Mouse (Mus musculus) granulocyte monocyte progenitor cell, adult 5-6 weeks (primary cell): ENCODE data around the gene Bcl2l1. TPM values are rescaled to one million over a fixed set of nuclear protein-coding genes. Genes with fewer than 3 reads are reported as not detected.

Experiments used
- ATAC-seq: replicated peaks from 2 replicates; pipeline ENCODE4 v1.8.0; 2016; ENCODE audit warnings: mild to moderate bottlenecking, moderate TSS enrichment, inconsistent platforms; ENCODE audit not compliant: poor library complexity, severe bottlenecking
- total RNA-seq, 2 experiments: library from RNA; stranded (forward) in 1 of 2; stranded (reverse) in 1 of 2; fragments of 200-712, 200-1000 nt in 1 of 2; fragments of >200 nt in 1 of 2; fragmentation: Nextera tagmentation in 1 of 2; gene quantifications; 2 replicates each; pipeline ENCODE4 v1.2.3; 2014 to 2017

Bcl2l1 gene
- total RNA-seq (2014; fragmentation: Nextera tagmentation) = 13.2 and 27.8 TPM in 2 replicates
- 10.3 and 25.2 TPM in 2 replicates for total RNA-seq (2017)

- peak; percentile 88 for ATAC-seq
These were observed at the start of gene Bcl2l1 for GRCm38 (mm10) chr2:152831019-152831878. TSS of gene Bcl2l1 (minus strand) at chr2:152831728.

GRCm38 (mm10) chr2:152880898-152881297 is 49.4 kb upstream of the Bcl2l1 start:
- ATAC-seq = peak; percentile 88

GRCm38 (mm10) chr2:152878239-152878638 is 46.7 kb upstream of the Bcl2l1 start:
- no peak for ATAC-seq

GRCm38 (mm10) chr2:152863346-152863745 is 31.8 kb upstream of the Bcl2l1 start:
- no peak for ATAC-seq

DNA sequence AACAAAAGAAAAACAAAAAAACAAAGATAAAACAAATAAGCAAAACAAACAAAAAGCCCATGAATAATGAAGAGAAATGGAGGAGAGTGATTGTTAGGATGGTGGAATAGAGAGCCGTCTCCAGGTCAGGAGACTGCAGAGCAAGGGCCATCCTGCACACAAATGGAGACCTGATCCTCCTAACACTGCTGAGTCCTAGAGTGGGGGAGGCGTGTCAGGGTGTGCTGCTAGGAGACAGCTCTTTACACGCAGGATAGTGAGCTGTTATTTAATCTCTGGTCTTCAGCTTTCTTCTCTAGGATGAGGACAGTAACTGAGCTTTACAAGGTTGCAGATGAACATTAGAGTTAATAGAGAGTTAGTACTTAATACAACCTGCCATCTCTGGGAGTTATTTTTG is 31.1 kb upstream of the Bcl2l1 start:
- no peak for ATAC-seq

- ATAC-seq = no peak
These were observed 30.4 kb upstream of the Bcl2l1 start for GRCm38 (mm10) chr2:152861891-152862290.

DNA sequence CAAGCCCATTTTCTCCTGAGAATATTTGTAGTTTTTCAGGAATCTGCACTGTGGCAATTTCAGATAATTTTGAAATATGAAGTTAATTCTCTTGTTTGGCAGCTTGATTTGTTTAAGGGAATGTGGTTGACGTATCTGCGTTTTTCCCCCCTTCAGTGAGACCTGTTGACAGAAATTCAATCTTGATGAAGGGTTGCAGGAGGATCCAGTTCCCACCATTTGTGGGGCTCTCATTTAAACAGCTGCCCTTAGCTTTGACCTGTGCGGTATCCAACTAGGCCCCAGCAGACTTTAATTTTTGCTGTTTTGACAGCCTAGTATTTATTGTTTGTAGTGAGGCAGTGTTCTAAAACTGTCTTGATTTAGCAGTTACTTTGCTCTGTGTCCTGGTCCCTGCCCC is 28.0 kb upstream of the Bcl2l1 start:
- no peak for ATAC-seq

DNA sequence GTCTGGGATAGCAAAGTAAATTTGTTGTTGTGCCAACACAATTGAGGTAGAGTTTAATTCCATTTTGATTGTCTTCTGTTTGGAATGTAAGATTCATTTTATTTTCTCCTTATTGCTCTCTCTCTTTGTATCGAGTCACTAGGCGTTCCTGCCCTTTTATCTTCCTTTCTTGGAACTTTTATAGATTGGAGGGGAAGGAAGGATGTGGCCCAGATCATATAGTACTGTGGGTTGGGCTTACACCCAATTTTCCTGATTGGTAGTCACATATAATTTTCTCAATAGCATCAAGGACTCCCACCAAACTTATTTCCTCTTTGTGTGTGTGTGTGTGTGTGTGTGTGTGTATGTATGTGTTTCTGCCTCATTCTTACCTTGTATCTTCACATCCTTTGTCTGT is 16.9 kb upstream of the Bcl2l1 start:
- 0 out of 2 replicates have a peak, but pooled peaks have one; percentile 11 for ATAC-seq

DNA sequence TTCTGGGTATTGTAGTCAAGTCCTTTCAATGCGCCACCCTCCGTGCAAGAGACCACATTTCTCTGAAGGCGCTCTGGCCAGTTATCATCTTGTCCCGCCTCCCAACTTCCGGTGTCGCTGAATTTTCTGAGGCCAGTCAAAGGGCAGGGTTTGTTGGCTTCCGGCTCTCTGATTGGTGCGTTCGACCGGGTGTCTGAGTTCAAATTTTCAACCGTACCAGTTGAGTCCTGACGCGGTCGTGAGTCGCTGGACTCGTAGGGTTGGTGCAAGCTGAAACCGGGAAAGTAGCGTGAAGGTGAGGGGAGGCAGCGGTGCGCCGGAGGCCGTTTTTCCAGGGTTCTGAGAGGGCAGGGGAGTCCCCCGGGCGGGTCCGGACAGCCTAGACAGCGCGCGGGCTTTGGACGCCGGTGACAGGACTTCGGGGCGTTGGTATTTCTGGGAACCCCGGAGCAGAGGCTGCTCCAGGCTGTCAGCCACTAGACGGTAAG is 16.3 kb upstream of the Bcl2l1 start, which contains the start of gene Tpx2:
TSS of gene Tpx2 (plus strand) at position 150 of the 488 bp plus-strand sequence.
- peak; percentile 99 for ATAC-seq

DNA sequence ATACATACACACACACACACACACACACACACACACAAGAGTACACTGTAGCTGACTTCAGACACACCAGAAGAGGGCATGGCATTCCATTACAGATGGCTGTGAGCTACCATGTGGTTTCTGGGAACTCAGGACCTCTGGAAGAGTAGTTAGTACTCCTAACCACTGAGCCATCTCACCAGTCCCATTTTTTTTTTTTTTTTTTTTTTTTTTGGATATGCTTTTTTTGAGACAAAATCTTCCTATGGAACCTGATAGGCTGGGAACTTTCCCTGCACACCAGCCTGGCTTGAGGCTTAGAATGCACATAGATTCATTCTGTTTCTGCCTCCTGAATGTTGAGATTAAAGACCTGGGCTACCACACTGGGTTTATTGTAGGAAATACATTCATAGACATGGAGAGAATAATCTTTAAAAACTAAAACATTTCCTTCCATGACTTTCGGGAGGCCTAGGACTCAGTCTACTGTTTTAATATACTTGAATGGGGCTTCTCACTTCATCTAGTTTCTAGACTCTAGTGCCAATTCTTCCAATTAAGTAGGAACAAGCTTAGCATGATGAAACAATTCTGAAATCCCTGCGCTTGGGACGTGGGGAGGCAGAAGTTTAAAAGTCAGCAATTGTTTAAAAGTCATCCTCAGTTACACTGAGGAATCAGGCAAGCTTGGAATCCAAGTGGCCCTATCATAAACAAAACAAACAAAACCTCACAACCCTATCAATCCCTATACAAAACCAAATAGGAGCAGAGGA is 15.7 kb upstream of the Bcl2l1 start:
- ATAC-seq = no peak

- ATAC-seq = 0 out of 2 replicates have a peak, but pooled peaks have one; percentile 30
These were observed 11.2 kb upstream of the Bcl2l1 start for GRCm38 (mm10) chr2:152842741-152843140.

GRCm38 (mm10) chr2:152839256-152839655 is 7.7 kb upstream of the Bcl2l1 start:
- no peak for ATAC-seq

DNA sequence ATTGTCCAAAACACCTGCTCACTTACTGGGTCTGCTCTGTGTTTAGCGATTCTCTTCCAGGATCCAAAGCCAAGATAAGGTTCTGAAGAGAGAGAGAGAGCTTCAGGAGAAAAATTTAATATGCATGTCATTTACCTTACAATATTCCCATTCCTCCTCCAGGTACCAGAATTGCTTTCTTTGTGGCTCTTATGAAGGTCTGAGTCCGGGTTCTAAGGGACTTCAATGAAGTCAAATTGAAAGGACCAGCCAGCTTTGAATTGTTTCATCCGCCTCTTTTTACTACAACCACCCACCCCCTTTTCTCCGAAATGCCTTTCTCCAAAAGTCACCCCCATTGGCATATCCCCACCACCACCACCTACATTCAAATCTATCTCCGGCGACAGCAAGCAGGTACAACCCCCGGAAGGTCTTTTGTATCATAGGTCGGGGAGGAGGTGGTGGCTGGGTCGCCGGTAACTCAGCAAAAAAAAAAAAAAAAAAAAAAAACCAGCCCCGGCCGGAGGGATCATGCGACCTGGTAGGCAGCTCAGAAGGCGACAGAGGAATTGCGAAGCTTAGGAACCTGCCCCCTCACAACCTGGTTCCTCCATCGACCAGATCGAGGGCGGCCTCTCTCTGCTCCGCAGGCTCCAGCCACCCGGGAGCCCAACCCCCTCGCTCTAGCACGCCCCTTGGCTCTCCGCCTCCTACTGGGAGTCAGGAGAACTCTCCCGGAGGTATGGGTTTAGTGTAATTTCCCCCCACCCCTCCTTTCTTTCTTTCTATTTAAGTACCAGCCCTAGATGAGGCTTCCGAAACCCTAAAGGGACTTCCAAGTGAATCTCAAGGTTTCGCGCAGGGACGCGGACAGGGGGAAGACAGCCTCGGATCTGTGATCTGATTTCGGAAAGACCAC is 1.3 kb downstream of the Bcl2l1 start:
- ATAC-seq = peak; percentile 83

DNA sequence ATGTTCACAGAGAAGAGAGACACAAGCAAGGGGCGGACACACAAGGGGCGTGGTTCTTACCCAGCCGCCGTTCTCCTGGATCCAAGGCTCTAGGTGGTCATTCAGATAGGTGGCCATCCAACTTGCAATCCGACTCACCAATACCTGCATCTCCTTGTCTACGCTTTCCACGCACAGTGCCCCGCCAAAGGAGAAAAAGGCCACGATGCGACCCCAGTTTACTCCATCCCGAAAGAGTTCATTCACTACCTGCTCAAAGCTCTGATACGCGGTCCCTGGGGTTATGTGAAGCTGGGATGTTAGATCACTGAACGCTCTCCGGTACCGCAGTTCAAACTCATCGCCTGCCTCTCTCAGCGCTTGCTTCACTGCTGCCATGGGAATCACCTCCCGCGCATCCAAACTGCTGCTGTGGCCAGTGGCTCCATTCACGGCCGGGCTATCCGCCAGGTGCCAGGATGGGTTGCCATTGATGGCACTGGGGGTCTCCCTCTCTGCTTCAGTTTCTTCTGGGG is 2.1 kb downstream of the Bcl2l1 start:
- ATAC-seq = no peak

GRCm38 (mm10) chr2:152828532-152828931 is 3.0 kb downstream of the Bcl2l1 start:
- ATAC-seq = no peak

GRCm38 (mm10) chr2:152828011-152828370 is 3.5 kb downstream of the Bcl2l1 start:
- no peak for ATAC-seq

DNA sequence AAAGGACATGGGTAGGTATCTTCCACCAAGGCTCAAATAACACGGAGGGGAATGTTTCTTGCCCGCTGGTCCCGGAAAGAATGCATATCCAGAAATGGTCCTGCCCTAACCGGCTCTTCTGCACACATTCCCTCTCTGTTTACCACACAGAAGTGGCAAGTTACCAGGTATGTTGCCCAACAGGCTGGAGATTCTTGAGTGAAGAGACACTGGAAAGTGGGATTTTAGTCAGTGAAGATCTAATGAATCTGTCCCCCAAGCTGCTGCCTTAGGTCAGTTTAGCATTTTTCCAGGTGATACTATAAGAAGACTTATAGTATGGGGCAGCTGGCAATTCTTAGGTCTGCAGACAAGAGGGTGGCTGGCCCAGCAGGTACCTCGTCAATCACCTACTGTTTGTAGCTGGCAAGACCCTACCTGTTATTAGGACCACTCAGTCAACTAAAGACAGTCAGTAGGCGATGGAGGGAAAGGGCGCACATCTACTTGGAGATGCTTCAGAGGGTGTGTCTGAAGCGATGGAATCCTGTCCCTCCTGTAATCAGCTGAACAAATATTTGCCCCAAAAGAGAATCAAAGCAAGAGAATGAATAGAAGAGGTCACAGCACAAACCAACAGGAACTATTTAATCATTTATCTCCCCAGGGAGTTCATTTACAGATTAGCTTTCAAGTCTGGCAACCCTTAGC is 4.1 kb downstream of the Bcl2l1 start:
- ATAC-seq = no peak

- ATAC-seq = no peak
These were observed 5.0 kb downstream of the Bcl2l1 start for GRCm38 (mm10) chr2:152826481-152826880.

DNA sequence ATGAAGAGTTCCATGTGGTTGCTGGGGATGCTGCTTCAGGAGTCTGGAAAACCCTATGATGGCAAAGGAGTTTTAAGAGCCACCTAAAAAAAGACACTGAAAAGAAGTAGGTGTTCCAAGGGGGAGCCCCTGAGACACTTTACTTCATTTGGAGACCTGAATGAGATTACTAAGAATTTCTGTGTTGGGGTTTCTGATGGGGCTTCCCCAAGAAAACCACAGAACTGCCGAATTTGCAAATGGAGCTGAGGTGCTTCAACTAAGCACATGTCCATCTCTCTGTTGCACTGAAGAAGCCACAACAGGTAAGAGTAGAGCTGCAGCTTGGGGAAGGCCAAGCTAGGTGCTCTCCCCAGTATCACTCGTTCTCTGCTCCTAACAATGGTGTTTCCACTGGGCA is 5.8 kb downstream of the Bcl2l1 start:
- no peak for ATAC-seq
